Mouse (Mus musculus): ENCODE measurements around the gene Prickle2.

DNA sequence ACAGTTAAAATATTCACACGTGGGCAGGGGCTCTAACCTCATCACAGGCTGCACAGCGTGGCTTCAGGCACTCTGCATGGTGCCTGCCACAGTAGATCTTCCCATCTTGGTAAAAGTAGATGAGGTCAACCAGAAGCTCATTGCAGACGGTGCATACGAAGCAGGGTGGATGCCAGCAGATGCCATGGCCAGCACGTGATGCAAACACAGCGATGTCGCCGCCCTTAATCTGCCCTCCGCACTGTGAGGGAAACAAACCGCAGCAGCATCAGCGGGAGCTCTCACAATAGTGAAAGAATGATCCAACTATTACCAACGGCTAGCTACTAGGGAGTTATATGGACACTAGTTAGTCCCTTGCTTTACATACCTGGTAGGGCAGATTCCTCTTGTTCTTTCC is 285.8 kb downstream of the Prickle2 start:
- no peak for TF ChIP-seq CTCF (IDR thresholded peaks at IDR 0.05; ENCODE audit: insufficient read depth, low read depth, low read length)
- no peak for TF ChIP-seq POLR2A (IDR thresholded peaks at IDR 0.05; ENCODE audit: insufficient read depth, low read depth, low read length)

All from olfactory bulb, adult 2 months (tissue).